In the genomic region with DNA sequence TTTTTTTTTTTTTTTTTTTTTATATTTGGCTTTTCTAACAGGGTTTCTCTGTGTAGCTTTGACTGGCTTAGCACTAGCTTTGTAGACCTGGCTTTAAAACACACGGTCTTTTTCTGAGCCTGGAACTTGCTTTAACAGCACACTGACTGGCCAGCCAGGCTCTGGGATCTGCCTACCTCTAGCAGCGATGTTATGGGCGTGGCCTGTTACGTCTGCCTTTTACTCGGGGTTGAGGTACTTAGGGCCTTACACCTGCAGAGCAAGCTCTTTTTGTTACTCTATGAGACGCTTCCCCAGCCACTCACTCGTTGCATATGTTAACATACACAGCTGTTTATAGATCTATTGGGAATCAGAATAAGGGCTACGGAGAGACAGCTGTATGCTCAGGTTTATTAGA, we compare ENCODE assay signal across 31 mouse cellular contexts. TPM values are rescaled to one million over a fixed set of nuclear protein-coding genes. Genes with fewer than 3 reads are reported as not detected.
DNase-seq lines count a peak whose midpoint lies in the region; TF ChIP-seq lines count a peak whose summit lies in the region.
"Had no signal": no experiment of that assay in that cellular context is flagged by ENCODE, and none has a peak within 500 bp of the region (broad histone marks: within the 10 kb centered on the region; RNA-seq: fewer than 3 reads in every experiment).

No protein-coding gene starts in this region.

- TF ChIP-seq CTCF in kidney, adult 2 months (conservative IDR thresholded peaks at IDR 0.05; ENCODE audit: insufficient read depth, insufficient read length, low read depth, low read length): no peak
- no peak for TF ChIP-seq CTCF in liver, adult 2 months (IDR thresholded peaks at IDR 0.05; ENCODE audit: low read depth, low read length)

- no peak overlapping the region for H3K4me3 ChIP-seq in kidney, adult 2 months (ENCODE audit: insufficient read depth, low read depth, low read length)
- no peak overlapping the region for H3K4me3 ChIP-seq in liver, adult 2 months (ENCODE audit: insufficient read depth, low read depth, low read length)
- no peak overlapping the region for H3K4me3 ChIP-seq in ES-E14 (ENCODE audit: insufficient read depth in 1 of 2, low read depth in 1 of 2, low read length in 2 of 2, poor library complexity in 1 of 2, severe bottlenecking in 1 of 2)
- H3K4me3 ChIP-seq: forebrain, embryonic 10.5 days; forebrain, embryonic 13.5 days; heart, adult 2 months; heart, embryonic 10.5 days; hindbrain, embryonic 10.5 days; hindbrain, embryonic 13.5 days; intestine, embryonic 15.5 days had no signal

- no peaks in the 10 kb centered on the region for H3K79me2 ChIP-seq in liver, adult 2 months (ENCODE audit: control insufficient read depth, insufficient read depth, low read length)

- 21% methylated on average over 8 of the region's 8 CpGs for WGBS in kidney, adult 2 months
- WGBS in liver, adult 2 months: 47% methylated on average over 8 of the region's 8 CpGs

- no peaks in the 10 kb centered on the region for H3K27me3 ChIP-seq in kidney, adult 2 months (replicated peaks; ENCODE audit: control insufficient read depth, insufficient read depth, low read length)
- no peaks in the 10 kb centered on the region for H3K27me3 ChIP-seq in liver, adult 2 months (ENCODE audit: control insufficient read depth, insufficient read depth, low read length)
- H3K27me3 ChIP-seq: hindbrain, embryonic 13.5 days; intestine, embryonic 15.5 days; Patski had no signal

- no peak overlapping the region for H3K9ac ChIP-seq in liver, adult 2 months (ENCODE audit: low read depth, low read length)
- no peak overlapping the region for H3K9ac ChIP-seq in ES-E14 (ENCODE audit: insufficient read depth, low read depth, low read length, poor library complexity, severe bottlenecking)
- H3K9ac ChIP-seq: forebrain, embryonic 13.5 days; hindbrain, embryonic 13.5 days; intestine, embryonic 15.5 days had no signal

- H3K36me3 ChIP-seq in kidney, adult 2 months (ENCODE audit: control insufficient read depth, insufficient read depth, low read length): no peaks in the 10 kb centered on the region
- H3K36me3 ChIP-seq in liver, adult 2 months (ENCODE audit: control insufficient read depth, insufficient read depth, low read length): no peaks in the 10 kb centered on the region
- no peaks in the 10 kb centered on the region for H3K36me3 ChIP-seq in ES-E14 (ENCODE audit: control insufficient read depth, insufficient read depth, low read length, poor library complexity, severe bottlenecking)
- H3K36me3 ChIP-seq: forebrain, embryonic 10.5 days; G1E; heart, embryonic 10.5 days; hindbrain, embryonic 10.5 days; hindbrain, embryonic 13.5 days; intestine, embryonic 15.5 days had no signal

- peak; percentile 38 for DNase-seq in kidney, adult 2 months
- DNase-seq in kidney, adult 11 months: no peak
- peak; percentile 66 for DNase-seq in liver, adult 2 months (ENCODE audit: extremely low read depth, low read depth, low spot score)
- no peak for DNase-seq in liver
- DNase-seq in ES-E14 (ENCODE audit: low read depth, low spot score): no peak
- peak; percentile 75 for DNase-seq in ZHBTc4 (ENCODE audit: low read depth, low spot score)
- no peak for DNase-seq in adrenal gland, postnatal 14 days
- DNase-seq: adrenal gland, adult 8-10 months; adrenal gland, postnatal 36 days; cerebellum, adult 18-20 months; cerebellum, adult 9-10 months; cerebellum, postnatal 14 days; gastrocnemius, postnatal 10 days; gastrocnemius, postnatal 36 days; heart, adult 2 months had no signal

- no peak for TF ChIP-seq POLR2A in kidney, adult 2 months (IDR thresholded peaks at IDR 0.05; ENCODE audit: low read depth, low read length)
- no peak for TF ChIP-seq POLR2A in liver, adult 2 months (IDR thresholded peaks at IDR 0.05; ENCODE audit: extremely low read depth, insufficient read depth, low read length)

- no peak overlapping the region for H3K27ac ChIP-seq in kidney, adult 2 months (ENCODE audit: insufficient read depth, low read depth, low read length)
- H3K27ac ChIP-seq in liver, adult 2 months (replicated peaks; ENCODE audit: insufficient read depth, low read depth, low read length): no peak overlapping the region
- no peak overlapping the region for H3K27ac ChIP-seq in ES-E14 (ENCODE audit: insufficient read depth, low read depth, low read length, poor library complexity, severe bottlenecking)
- H3K27ac ChIP-seq: forebrain, embryonic 10.5 days; forebrain, embryonic 13.5 days; heart, adult 2 months; heart, embryonic 10.5 days; hindbrain, embryonic 10.5 days; hindbrain, embryonic 13.5 days; intestine, embryonic 15.5 days had no signal

- H3K9me3 ChIP-seq in ES-E14 (ENCODE audit: control insufficient read depth, insufficient read depth, low read depth, low read length): no peaks in the 10 kb centered on the region
- H3K9me3 ChIP-seq: forebrain, embryonic 13.5 days; hindbrain, embryonic 13.5 days; intestine, embryonic 15.5 days had no signal

- in situ Hi-C loops in ES-E14 (cut with MboI; ENCODE audit: low sequenced_read_pairs in 2 of 2, unreplicated experiment in 2 of 2): no loop called here

- H3K4me1 ChIP-seq in kidney, adult 2 months (ENCODE audit: control insufficient read depth, insufficient read depth, low read length): peaks cover 21% of the 10 kb centered on the region; the same call in 1 of the 2 replicates
- H3K4me1 ChIP-seq in liver, adult 2 months (ENCODE audit: control insufficient read depth, insufficient read depth, low read length): peaks cover 19% of the 10 kb centered on the region
- H3K4me1 ChIP-seq in ES-E14 (ENCODE audit: control insufficient read depth in 2 of 2, insufficient read depth in 2 of 2, low read length in 2 of 2, poor library complexity in 1 of 2): peaks cover 0 to 5% of the 10 kb centered on the region in 2 experiments; a peak in 1 of 4 replicates
- H3K4me1 ChIP-seq: forebrain, embryonic 10.5 days; forebrain, embryonic 13.5 days; heart, embryonic 10.5 days; hindbrain, embryonic 13.5 days had no signal

TF ChIP-seq in ES-E14, 5 proteins besides CTCF, POLR2A, EP300 and RAD21:
- TF ChIP-seq HCFC1 (IDR thresholded peaks at IDR 0.05; ENCODE audit: borderline replicate concordance, insufficient read depth, low read length): no peak
- TF ChIP-seq CHD2 (IDR thresholded peaks at IDR 0.05; ENCODE audit: low read depth, low read length): no peak
- no peak for TF ChIP-seq ZC3H11A (IDR thresholded peaks at IDR 0.05; ENCODE audit: borderline replicate concordance, low read depth, low read length)
- TF ChIP-seq ZNF384 (IDR thresholded peaks at IDR 0.05; ENCODE audit: low read depth, low read length): peak; percentile 67; the same call in 1 of the 2 replicates
- TF ChIP-seq MAFK (IDR thresholded peaks at IDR 0.05; ENCODE audit: insufficient read depth, low read depth, low read length): no peak
TF ChIP-seq in ES-E14: peak in this region for 1.

RNA-seq across cellular contexts. Expression of a gene that starts 7.3 kb away (rescaled TPM):
- polyA plus RNA-seq in kidney, adult 2 months (2012; rRNA removed): 3.8 and 4.6 TPM in 2 replicates
- total RNA-seq in liver, adult 2 months (2014; rRNA removed): 3.8 and 4.3 TPM in 2 replicates
- polyA plus RNA-seq in liver, adult 2 months (2012; rRNA removed): 3.8 and 4.2 TPM in 2 replicates
- 14.4 and 19.9 TPM in 2 replicates for total RNA-seq in ES-E14 (2012; rRNA removed)
- 8.1 and 8.2 TPM in 2 replicates for total RNA-seq in adrenal gland, postnatal 14 days (2021)

RNA-seq across cellular contexts. Expression of a gene that starts 14.1 kb away (rescaled TPM):
- 6.0 and 6.8 TPM in 2 replicates for polyA plus RNA-seq in kidney, adult 2 months (2012; rRNA removed)
- total RNA-seq in liver, adult 2 months (2014; rRNA removed): 25.7 and 52.4 TPM in 2 replicates
- polyA plus RNA-seq in liver, adult 2 months (2012; rRNA removed): 164 and 300 TPM in 2 replicates
- total RNA-seq in ES-E14 (2012; rRNA removed): 0.31 and 0.32 TPM in 2 replicates
- 32.6 and 34.2 TPM in 2 replicates for total RNA-seq in adrenal gland, postnatal 14 days (2021)
- total RNA-seq: common myeloid progenitor, adult 5-6 weeks; G1E; gastrocnemius, adult 18-20 months; gastrocnemius, postnatal 36 days had no signal
- polyA plus RNA-seq: activated CD4-positive, CD25-positive, alpha-beta regulatory T cell, adult 4 months; C2C12; embryonic facial prominence, embryonic 11.5 days; embryonic facial prominence, embryonic 14.5 days; forebrain, embryonic 10.5 days; forebrain, embryonic 13.5 days; forebrain, embryonic 16.5 days; hindbrain, embryonic 13.5 days; hindbrain, embryonic 16.5 days; Patski had no signal

RNA-seq across cellular contexts. Expression of a gene that starts 16.9 kb away (rescaled TPM):
- polyA plus RNA-seq in kidney, adult 2 months (2012; rRNA removed): 26.7 and 31.4 TPM in 2 replicates
- total RNA-seq in liver, adult 2 months (2014; rRNA removed): 8.9 and 10.1 TPM in 2 replicates
- polyA plus RNA-seq in liver, adult 2 months (2012; rRNA removed): 35.0 and 38.2 TPM in 2 replicates
- 39.5 and 52.6 TPM in 2 replicates for total RNA-seq in ES-E14 (2012; rRNA removed)
- total RNA-seq in adrenal gland, postnatal 14 days (2021): 12.7 and 15.8 TPM in 2 replicates

RNA-seq across cellular contexts. Expression of a gene that starts 21.5 kb away (rescaled TPM):
- polyA plus RNA-seq in kidney, adult 2 months (2012; rRNA removed): 42.7 and 61.4 TPM in 2 replicates
- 48.1 and 50.6 TPM in 2 replicates for total RNA-seq in liver, adult 2 months (2014; rRNA removed)
- polyA plus RNA-seq in liver, adult 2 months (2012; rRNA removed): 44.3 and 48.7 TPM in 2 replicates
- 340 and 358 TPM in 2 replicates for total RNA-seq in ES-E14 (2012; rRNA removed)
- 159 and 160 TPM in 2 replicates for total RNA-seq in adrenal gland, postnatal 14 days (2021)

RNA-seq across cellular contexts. Expression of a gene that starts 34.7 kb away (rescaled TPM):
- polyA plus RNA-seq in kidney, adult 2 months (2012; rRNA removed): 7.2 and 7.6 TPM in 2 replicates
- 0.55 and 0.81 TPM in 2 replicates for total RNA-seq in liver, adult 2 months (2014; rRNA removed)
- polyA plus RNA-seq in liver, adult 2 months (2012; rRNA removed): 0.54 and 0.77 TPM in 2 replicates
- total RNA-seq in ES-E14 (2012; rRNA removed): 35.8 and 46.6 TPM in 2 replicates
- total RNA-seq in adrenal gland, postnatal 14 days (2021): 1.7 and 4.2 TPM in 2 replicates

Comparison
In these comparisons a context has a peak if more than half of its experiments do, and no peak if none do; other contexts are left out.
1. DNase-seq: peak in kidney, adult 2 months (single experiment), liver, adult 2 months (single experiment) and ZHBTc4 (single experiment); none in kidney, adult 11 months (single experiment), liver (single experiment), ES-E14 (single experiment) and adrenal gland, postnatal 14 days (single experiment).
2. RNA of a gene that starts 14.1 kb away (total RNA-seq): 32.6 to 34.2 TPM in adrenal gland, postnatal 14 days and 25.7 to 52.4 TPM in liver, adult 2 months; 0.31 to 0.32 TPM in ES-E14; every median in the first group is over 10 times any median in the second.